Mouse (Mus musculus) MEL-GATA-1-ER (cell line): ENCODE measurements around the gene Ift122.

ENCODE experiments used
- DNase-seq: peaks from one replicate; pipeline ENCODE4 v3.0.0-alpha.2; 2012; ENCODE audit warnings: low read depth; ENCODE audit errors: extremely low read depth

The Ift122 gene

DNA sequence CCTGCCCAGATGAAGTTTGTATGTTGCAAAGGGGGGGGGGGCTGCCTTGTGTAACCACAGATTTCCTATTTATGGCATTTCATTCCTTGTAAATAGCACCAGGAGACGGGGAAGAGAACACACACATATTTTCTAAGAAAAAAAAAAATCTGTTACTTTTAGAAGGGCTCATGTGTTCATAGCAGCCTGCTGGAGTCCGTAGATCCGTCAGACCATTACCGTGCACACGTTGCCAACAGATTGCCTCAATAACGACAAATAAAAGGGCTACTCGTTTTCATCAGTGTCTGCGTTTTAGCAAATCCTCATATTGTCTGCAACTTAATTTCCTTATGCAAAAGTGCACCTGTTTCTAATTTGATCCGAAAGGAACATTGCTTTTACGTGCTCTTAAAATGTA is 73.1 kb downstream of the Ift122 start:
- no peak for DNase-seq

DNA sequence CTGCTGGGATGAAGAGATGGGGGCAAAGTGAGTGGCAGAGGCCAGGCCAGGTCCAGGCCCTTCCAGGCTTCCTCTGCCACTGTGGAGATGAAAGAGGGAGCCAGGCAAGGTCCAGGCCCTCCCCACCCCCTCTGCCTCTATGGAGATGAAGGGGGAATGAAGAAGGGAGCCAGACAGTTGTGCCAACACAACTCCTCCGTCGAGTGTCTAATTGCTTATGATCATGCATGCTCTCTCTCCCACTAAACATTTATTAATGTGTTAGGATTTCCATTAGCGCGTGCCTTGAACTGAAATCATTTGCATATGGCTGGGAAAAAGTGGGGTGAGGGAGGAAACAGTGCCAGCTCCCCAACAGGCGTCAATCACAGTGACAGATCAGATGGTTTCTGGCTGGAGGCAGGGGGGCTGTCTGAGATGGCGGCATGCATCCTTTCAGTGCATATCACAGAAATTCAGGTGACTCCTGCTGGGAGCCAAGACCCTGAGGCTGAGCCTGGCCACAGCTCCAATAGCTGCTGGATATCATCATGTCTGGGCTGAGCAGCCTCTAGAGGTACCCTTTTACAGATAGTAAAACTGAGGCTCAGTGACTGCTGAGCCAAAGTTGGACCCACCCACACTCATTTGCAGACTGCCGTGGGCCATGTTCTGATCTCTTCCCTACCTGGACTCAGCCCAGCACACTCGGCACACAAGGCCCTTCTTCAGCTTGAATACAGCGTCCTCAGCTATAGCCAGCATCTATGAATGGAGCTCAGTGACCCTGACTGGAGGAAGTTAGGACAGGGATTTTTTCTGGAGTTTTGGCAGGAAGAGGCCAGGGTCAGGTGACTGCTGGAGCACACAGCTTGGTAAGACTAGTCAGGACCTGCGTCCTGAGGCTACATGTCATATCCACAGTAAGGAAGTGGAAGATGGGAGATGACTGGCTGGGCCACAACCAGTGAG is 74.3 kb downstream of the Ift122 start:
- DNase-seq: no peak

DNA sequence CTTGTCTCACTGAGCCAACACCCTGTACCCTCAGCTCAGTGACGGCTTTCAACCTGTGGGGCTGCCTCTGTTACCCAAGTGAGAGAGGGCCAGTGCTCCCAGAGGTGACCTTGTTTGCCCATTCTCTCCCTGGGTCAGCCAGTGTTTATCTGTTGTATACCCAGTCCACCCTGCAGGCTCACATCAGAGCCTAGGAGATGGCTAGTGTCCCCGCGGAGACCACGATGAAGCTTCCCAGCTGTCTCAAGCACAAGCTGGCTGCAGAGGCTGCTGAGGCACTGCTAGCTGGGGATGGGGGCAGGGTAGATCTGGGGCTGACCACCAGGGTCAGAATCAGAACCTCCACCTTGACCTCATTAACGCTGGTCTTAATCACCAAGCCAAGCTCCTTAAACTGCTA is 76.7 kb downstream of the Ift122 start:
- no peak for DNase-seq

DNA sequence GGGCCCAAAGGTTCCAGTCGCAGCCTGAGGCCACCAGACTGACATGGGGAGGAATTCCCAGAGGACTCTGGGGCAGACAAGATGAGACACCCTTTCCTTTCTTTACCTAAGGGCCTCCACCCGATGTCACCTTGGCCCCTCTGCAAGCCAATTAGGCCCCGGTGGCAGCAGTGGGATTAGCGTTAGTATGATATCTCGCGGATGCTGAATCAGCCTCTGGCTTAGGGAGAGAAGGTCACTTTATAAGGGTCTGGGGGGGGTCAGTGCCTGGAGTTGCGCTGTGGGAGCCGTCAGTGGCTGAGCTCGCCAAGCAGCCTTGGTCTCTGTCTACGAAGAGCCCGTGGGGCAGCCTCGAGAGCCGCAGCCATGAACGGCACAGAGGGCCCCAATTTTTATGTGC is 78.4 kb downstream of the Ift122 start, which contains the start of gene Rho:
Rho (plus strand) TSS at position 110 of the 400 bp plus-strand sequence.
- DNase-seq: no peak

DNA sequence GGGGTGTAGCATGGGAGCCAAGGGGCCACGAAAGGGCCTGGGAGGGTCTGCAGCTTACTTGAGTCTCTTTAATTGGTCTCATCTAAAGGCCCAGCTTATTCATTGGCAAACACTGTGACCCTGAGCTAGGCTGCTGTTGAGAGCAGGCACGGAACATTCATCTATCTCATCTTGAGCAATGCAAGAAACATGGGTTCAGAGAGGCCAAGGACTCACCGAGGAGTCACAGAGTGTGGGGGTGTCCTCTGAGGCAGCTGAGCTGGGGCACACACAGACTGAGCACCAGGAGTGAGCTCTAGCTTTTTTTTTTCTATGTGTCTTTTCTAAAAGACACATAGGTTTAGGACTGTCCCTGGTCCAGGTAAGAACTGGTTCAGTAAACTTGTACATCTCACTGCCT is 79.1 kb downstream of the Ift122 start:
- DNase-seq: no peak

DNA sequence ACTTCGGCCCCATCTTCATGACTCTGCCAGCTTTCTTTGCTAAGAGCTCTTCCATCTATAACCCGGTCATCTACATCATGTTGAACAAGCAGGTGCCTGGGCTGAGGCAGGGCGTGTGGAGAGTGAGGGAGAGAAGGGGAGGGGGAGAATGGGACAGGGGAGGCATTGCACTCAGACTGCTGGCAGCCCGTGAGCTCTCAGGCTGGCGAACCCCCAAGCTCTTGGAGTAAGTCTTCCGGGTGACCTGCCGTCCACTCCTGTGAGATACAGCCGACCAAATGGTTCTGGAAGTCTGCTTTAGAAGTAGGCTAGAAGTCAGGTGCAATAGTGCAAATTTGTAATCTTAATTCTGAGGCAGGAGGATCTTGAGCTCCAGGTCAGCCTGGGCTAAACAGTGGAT is 82.3 kb downstream of the Ift122 start:
- DNase-seq: no peak

DNA sequence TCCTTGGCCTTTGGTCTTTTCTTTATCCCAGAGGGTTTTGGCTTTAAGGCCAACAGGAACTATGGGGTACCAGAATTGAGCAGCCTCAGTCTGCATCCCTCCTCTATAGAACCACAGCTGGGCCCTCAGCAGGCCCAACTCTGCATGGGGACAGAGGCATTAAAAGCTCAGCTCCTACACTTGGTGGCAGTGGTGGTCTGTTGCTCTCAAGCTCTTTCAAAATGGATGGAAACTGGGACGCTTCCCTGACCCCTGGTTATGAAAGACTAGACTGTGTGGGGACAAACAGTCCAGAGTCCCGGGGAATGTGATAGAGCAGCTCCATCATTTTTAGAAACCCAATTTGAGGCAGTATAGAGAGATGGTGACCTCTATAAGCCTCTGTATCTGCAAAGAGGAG is 84.7 kb downstream of the Ift122 start:
- DNase-seq: no peak

DNA sequence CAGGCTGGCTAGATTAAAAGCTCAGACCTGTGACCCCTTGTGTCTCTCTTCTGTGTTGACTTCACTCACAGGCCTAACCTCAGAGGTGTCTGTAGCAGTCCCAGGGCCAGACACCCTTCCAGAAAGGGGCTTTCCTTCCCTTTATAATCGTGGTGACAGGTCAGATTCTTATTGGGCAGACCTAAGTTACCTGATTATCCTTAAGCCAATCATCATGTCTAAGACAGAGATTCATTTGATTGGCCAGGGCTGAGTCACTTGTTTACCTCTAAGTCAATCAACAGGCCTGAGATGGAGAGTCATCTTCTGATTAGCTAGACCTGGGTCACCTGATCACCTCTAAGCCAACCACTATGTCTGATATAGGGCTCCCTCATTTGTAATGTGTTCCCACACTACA is 85.5 kb downstream of the Ift122 start:
- no peak for DNase-seq

DNA sequence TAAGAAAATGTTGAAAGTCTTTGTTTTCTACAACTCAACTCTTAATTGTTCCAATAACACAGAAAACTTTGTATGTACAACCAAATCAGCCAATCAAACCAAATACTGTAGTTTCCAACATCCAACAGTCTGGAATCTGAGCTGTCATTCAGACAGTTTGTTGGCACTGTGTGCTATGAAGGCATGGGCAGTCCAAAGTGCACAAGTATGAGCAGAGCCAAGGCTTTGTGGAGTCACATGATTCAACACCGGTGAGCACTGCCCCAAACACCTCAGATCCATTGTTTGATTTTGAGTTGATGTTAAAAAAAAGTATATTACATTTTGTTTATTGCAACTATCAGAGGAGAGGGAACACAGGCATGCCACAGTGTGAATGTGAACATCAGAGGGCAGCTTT is 87.3 kb downstream of the Ift122 start:
- no peak for DNase-seq

DNA sequence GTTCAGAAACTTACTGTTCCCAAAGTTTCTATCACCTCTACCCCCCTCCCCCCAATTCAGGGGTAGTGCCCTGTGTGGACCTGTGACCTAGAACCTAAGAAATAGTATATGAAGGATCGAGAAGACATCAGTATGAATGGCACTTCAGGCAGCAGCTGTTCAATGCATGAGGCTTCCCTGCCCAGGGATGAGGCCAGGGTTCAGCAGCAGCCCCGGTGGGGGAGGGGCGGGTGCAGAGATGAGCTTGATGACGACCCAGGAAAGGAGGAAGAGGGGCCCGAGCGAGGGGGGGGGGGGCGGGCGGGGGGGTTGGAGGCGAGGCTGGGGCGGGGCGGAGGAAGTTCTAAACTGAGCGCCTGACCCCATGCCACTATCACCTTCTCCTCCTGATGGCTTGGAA is 87.9 kb downstream of the Ift122 start:
- DNase-seq: peak; percentile 11

DNA sequence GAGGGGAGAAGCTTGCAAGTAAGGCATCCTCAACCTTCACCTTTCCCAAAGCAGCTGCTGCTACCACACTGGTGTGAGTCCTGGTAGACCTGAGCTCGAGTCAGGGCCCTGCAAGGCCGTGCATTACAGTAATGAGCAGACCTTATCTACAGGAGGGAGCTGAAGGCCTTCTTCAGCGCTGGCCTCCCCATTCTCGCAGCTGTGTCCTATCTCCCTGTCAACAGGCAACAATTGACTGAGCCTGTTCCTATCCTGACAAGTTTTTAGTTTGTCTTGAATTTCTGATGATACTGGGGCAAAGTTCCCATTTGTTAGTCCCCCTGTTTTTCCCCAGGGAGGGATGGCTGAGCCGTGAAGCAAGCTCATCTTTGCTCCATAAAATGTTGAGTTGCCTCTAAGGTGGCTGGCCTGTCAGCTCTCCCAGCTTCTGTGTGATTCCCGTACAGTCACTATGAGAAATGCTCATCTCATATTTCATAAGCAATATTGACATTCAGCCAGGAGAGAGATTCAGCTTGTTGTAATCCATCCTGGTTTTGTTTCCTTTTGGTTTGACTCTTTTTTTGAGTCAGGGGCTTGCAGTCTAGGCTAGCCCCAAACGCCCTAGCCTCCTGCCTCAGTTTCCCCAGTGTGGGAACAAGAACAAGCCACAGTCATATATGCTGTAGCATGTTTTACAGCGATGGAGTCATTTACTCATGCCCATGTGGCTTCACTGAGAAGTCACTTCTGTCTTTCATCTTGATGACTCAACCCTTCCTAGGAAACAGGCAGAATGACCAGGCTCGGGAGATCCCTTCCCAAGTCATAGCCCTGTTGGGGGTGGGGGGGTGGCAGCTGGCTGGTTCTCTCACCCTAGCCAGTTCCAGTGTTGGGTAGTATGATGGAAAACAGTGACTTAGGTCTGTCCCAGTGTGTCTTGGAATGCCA is 90.5 kb downstream of the Ift122 start:
- DNase-seq: no peak

DNA sequence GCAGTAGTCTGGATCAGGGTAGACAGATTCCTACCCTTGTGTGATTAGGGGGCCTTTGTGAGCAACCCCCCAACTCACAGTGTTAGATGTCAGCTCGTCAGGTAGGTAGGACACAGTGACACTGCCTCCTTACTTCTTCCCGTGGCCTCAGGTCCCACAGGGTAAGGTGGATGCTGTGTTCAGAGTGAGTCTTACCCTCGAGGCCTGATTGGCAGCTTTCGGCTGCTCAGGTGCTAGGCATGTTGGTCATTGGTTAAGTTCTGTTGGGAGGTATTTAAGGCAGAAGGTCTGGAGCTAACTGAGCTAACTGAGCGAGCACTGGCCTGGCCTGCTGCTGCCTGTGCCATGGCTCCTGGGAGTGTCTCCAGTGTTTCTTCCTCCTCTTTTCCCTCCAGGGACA is 91.4 kb downstream of the Ift122 start, which contains the start of gene H1foo:
H1foo (plus strand) TSS at position 301 of the 400 bp plus-strand sequence.
- DNase-seq: no peak

DNA sequence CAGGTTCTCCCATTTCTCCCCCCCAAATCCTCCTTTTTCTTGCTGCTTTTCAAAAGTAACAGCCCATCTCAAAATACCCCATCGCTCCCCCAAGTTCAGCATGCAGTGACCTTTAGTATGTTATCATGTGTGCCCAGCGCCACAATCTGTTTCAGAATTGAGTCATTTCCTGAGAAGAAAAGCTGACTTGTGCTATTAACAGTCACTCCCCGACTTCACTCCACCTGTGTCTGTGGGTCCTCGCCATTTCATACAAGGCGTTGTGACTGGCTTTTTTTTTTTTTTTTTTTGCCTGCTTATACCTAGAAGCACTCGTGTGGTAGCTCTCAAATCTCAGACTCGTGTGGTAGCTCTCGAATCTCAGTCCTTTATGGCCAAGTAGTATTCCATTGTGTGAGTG is 92.4 kb downstream of the Ift122 start:
- no peak for DNase-seq

DNA sequence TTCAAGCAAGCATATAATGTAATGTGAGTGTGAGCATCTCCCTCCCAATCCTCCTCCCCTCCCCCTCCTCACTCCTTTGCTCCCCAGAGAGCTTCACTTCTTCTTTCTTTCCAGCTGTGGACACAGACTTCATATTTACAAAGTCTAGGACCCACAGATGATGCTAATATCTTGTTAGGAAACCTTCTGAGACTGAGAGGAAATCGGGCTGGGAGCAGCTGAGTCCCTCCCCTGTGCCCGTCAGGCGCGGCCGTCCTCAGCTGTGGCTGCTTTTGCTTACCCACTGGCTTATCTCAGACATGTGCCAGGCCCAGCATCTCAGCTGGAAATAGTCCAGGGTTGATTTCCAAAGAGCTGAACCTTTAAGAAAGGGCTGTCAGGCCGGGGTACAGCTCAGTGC is 93.1 kb downstream of the Ift122 start:
- peak; percentile 58 for DNase-seq

DNA sequence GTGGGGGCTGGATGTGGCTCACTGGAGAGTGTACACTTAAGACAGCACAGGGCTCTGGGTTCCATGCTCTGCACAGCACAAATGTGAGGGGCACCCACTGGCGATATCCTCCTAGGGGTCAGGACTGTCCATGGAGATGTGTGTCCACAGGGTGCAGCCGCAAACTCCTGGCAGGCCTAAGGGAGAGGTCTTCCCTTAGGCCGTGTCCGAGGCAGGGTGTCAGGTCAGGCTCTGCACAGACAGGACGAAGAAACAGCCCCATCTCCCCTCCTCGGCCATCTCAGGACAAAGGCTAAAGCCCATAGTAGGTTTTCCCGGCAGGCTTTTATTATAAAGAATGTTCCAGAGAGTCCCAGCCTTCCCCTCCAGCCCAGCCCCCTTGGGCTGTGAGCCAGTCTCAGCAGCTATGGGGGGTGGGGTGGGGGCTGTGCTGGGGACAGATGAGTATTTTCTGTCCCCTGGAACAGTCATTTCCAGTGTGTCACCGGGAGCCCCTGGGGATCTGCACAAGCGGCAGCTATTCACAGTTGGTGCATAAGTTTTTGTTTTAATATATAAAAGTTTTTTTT is 101.3 kb downstream of the Ift122 start:
- DNase-seq: no peak

DNA sequence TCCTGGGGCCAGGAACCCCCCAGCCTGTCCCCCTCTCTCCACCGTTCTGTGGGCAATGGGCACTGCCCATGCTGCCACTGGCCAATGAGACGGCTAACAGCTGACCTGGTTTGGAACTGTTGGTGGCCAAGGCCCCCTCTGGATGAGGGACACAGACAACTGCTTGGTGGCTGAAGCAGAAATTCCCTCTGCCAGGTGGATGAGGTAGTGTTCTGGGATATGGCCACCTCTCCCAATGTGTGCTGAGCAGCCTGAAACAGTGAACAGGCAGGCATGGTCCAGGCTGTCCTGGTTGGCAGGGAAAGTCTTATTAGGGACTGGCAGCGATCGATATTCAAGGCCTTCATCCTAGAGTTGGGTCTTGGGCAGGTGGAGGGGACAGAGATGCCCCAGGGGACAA is 101.9 kb downstream of the Ift122 start:
- no peak for DNase-seq

DNA sequence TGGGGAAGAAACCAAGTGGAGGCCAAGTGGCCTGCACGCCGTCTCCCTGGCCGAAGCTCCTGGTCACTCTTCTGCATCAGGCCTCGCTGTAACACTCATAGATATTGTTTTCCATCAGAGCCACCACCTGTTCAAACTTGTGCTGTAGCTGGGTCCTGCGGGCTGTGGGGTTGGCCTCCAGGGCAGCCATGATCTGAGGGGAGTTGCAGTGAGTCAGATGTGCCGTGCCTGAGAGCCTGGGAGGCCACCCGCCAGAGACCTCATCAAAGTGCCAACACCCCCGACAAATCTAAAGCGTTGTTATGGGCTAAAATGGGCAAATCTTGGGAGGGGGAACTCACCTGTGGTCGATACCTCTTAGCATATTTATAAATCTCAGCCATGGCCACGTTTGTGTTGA is 102.4 kb downstream of the Ift122 start:
- no peak for DNase-seq

DNA sequence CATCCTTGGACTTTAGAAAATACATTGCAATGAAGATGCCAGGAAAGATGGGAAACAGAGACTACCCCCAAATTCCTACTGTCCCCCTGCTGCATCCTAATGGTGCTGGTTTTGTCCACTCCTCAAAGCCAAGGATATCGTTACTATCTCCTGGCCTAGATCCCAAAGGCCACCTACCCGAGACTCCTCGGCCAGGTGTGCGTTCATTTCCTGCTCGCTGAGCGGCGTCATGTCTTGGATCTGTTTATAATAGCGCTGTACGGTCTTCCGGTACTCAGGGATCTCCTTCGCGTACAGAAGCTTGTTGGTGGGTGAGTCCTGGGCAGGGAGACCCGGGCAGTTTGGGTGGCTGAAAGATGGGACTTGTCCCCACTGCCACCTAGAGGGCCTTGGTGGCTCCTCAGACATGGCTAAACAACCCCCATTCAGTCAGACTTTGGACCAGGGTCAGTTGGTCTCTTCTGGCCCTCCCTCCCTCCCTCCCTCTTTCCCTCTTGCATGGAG is 103.2 kb downstream of the Ift122 start:
- no peak for DNase-seq

DNA sequence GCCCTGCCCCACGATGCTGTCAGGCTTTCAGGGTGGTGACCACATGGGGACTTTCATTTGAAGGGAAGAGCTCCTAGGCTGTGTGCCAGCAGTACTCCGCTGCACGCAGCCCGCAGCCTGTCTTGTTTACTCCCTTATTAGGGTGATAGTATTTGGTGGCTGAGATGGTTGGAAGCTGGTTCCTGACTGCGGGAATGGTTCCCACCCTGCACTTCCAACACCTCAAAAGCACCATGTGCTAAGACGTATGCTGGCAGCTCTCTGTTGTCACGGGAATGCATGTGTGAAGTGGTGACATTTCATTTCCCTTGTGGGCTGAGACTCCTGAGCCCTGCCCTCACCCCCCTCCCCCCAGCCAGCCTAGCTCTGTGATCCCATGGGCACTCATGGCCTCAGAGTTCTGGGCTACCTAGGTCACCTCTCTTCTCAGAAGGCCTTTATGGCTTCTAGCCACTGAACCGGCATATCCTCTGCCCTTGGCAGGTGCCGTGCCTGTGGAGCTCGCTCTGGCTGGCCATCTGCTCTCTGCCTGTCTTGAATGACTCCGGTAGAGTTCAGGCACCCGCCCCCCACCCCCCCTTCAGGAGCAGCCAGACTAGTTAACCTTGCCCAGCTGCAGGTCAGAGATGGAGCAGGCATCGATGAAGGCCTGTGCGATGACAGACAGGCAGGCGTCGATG is 103.8 kb downstream of the Ift122 start:
- DNase-seq: no peak

DNA sequence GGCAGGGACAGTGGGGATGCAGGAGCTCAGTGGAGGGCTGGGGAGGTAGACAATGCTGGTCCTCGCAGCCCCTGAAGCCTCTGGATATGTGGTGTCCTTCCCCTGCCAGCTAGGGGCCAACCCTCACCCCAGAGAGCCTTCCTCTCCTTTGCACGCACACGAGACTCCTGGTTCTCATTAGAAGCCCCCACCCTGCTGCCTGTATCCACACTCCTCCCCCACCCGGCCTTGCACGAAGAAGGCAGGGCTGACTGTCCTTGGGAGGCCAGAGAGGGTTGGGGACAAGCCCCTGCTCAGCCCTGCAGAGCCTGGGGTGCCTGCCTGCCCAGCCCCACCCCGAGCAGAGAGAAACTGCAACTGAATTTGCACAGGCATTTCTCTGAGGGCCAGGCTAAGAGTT is 104.4 kb downstream of the Ift122 start:
- no peak for DNase-seq

DNA sequence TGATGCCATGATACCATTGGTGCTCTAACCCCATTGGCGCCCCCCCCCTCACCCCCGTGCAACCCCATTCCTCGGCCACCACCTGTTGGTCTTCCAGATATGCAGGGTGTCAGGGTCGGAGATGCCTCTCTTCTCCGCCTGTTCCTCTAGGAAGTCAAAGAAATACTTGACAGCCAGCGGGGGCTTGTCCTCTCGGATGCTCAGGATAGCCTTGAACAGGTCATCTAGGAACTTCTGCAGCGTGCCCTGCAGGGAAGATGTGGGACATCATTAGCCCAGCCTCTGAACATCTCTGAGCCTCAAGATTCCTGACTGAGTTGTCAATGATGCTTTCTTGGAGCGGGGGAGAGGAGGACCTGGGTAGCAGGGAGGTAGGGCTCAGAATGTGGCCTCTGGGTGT is 105.2 kb downstream of the Ift122 start:
- DNase-seq: no peak
